Mouse (Mus musculus): ENCODE results near the gene Slc4a8. TPM values are rescaled to one million over a fixed set of nuclear protein-coding genes. Genes with fewer than 3 reads are reported as not detected.

Slc4a8 gene
- polyA plus RNA-seq, 1 experiment = not detected

GRCm38 (mm10) chr15:100735095-100735952, 26.2 kb upstream of the Slc4a8 start:
- no peak for TF ChIP-seq GATA1 (IDR thresholded peaks at IDR 0.05; ENCODE audit: low read length)

GRCm38 (mm10) chr15:100735953-100736300, 25.6 kb upstream of the Slc4a8 start:
- TF ChIP-seq GATA1 (IDR thresholded peaks at IDR 0.05; ENCODE audit: low read length) = no peak

GRCm38 (mm10) chr15:100737667-100738066, 23.9 kb upstream of the Slc4a8 start:
- no peak for TF ChIP-seq GATA1 (IDR thresholded peaks at IDR 0.05; ENCODE audit: low read length)

GRCm38 (mm10) chr15:100738351-100738781, 23.2 kb upstream of the Slc4a8 start:
- TF ChIP-seq GATA1 (IDR thresholded peaks at IDR 0.05; ENCODE audit: low read length) = peak; percentile 83

GRCm38 (mm10) chr15:100739442-100739841, 22.1 kb upstream of the Slc4a8 start:
- TF ChIP-seq GATA1 (IDR thresholded peaks at IDR 0.05; ENCODE audit: low read length) = no peak

- no peak for TF ChIP-seq GATA1 (IDR thresholded peaks at IDR 0.05; ENCODE audit: low read length)
These were observed 18.3 kb upstream of the Slc4a8 start for GRCm38 (mm10) chr15:100743238-100743637.

- no peak for TF ChIP-seq GATA1 (IDR thresholded peaks at IDR 0.05; ENCODE audit: low read length)
These were observed 14.9 kb upstream of the Slc4a8 start for GRCm38 (mm10) chr15:100746478-100747120.

GRCm38 (mm10) chr15:100747121-100747963, 14.2 kb upstream of the Slc4a8 start:
- TF ChIP-seq GATA1 (IDR thresholded peaks at IDR 0.05; ENCODE audit: low read length) = peak; percentile 27

- no peak for TF ChIP-seq GATA1 (IDR thresholded peaks at IDR 0.05; ENCODE audit: low read length)
These were observed 13.0 kb upstream of the Slc4a8 start for GRCm38 (mm10) chr15:100748584-100748983.

GRCm38 (mm10) chr15:100749751-100750538, 11.6 kb upstream of the Slc4a8 start:
- no peak for TF ChIP-seq GATA1 (IDR thresholded peaks at IDR 0.05; ENCODE audit: low read length)

- no peak for TF ChIP-seq GATA1 (IDR thresholded peaks at IDR 0.05; ENCODE audit: low read length)
These were observed 9.1 kb upstream of the Slc4a8 start for GRCm38 (mm10) chr15:100752439-100752838.

GRCm38 (mm10) chr15:100753045-100753444, 8.5 kb upstream of the Slc4a8 start:
- no peak for TF ChIP-seq GATA1 (IDR thresholded peaks at IDR 0.05; ENCODE audit: low read length)

GRCm38 (mm10) chr15:100754041-100754440, 7.5 kb upstream of the Slc4a8 start:
- TF ChIP-seq GATA1 (IDR thresholded peaks at IDR 0.05; ENCODE audit: low read length) = no peak

GRCm38 (mm10) chr15:100754805-100755497, 6.6 kb upstream of the Slc4a8 start:
- no peak for TF ChIP-seq GATA1 (IDR thresholded peaks at IDR 0.05; ENCODE audit: low read length)

- TF ChIP-seq GATA1 (IDR thresholded peaks at IDR 0.05; ENCODE audit: low read length) = no peak
These were observed 6.1 kb upstream of the Slc4a8 start for GRCm38 (mm10) chr15:100755498-100755859.
